Mouse (Mus musculus) left cerebral cortex, adult 2 months (tissue): ENCODE data around the gene Plekhh2. TPM values are rescaled to one million over a fixed set of nuclear protein-coding genes. Genes with fewer than 3 reads are reported as not detected.

Experiments used
- DNase-seq, 2 experiments: peaks; one replicate each; pipeline ENCODE4 v3.0.0; 2021 to 2022; ENCODE audit warnings: low spot score in 2 of 2, mixed read lengths in 1 of 2; ENCODE audit errors: extremely low spot score in 1 of 2
- H3K27ac ChIP-seq: fragments of 200-600 bp; 2 replicates; pipeline ENCODE4 v1.8.1; 2022
- H3K4me3 ChIP-seq: fragments of 200-600 bp; 2 replicates; pipeline ENCODE4 v1.8.1; 2022
- CTCF ChIP-seq: fragments of 200-600 bp; IDR thresholded peaks from 2 replicates; pipeline ENCODE4 v1.8.1; 2022; ENCODE audit warnings: antibody characterized with exemption, mild to moderate bottlenecking, moderate library complexity
- intact Hi-C: fragments of 180-260 bp; cut with DNase I; formaldehyde crosslinking; loops from one replicate; pipeline ENCODE4 v1.15.1; 2025
- total RNA-seq, 2 experiments: library from RNA; stranded (reverse); gene quantifications; 2 replicates each; pipeline ENCODE4 v1.2.3; 2021

The Plekhh2 gene
- total RNA-seq, 2 experiments from 2014 or later: 7.3 to 7.9 TPM

GRCm38 (mm10) chr17:84657422-84657732 is 145.7 kb downstream of the Plekhh2 start:
- DNase-seq: no peak
- H3K4me3 ChIP-seq: no peak overlapping the region
- intact Hi-C loops: no loop called here
- no peak for TF ChIP-seq CTCF
- no peak overlapping the region for H3K27ac ChIP-seq

- H3K4me3 ChIP-seq: no peak overlapping the region
- no peak overlapping the region for H3K27ac ChIP-seq
- intact Hi-C loops: no loop called here
- no peak for DNase-seq
- TF ChIP-seq CTCF: no peak
Observed at GRCm38 (mm10) chr17:84657782-84658181, 146.1 kb downstream of the Plekhh2 start.

DNA sequence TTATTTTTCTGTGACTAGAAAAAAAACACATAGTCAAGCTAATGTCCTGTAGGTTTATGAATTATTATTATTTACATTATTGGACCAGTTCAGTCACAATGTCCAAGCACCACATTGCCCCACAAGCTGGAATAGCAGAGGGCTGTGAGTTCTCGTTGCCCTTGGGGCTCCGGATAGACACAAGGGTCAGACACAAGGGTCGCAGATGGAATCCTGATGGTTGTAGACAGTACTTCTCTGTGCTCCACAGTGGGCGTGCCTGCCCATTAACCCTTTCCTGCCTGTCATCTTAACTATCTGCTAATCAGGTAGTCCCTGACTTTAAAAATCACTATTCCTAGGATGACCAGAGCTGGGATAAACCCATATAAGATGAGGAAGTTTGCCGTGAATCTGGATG is 146.5 kb downstream of the Plekhh2 start:
- no peak for TF ChIP-seq CTCF
- DNase-seq: no peak
- Histone ChIP-seq H3K4me3 (no peak overlapping the region), H3K27ac (no peak overlapping the region)
- intact Hi-C loops: no loop called here

GRCm38 (mm10) chr17:84658951-84659350 is 147.3 kb downstream of the Plekhh2 start:
- Histone ChIP-seq H3K27ac (no peak overlapping the region), H3K4me3 (no peak overlapping the region)
- TF ChIP-seq CTCF: no peak
- intact Hi-C loops: no loop called here
- DNase-seq: no peak

DNA sequence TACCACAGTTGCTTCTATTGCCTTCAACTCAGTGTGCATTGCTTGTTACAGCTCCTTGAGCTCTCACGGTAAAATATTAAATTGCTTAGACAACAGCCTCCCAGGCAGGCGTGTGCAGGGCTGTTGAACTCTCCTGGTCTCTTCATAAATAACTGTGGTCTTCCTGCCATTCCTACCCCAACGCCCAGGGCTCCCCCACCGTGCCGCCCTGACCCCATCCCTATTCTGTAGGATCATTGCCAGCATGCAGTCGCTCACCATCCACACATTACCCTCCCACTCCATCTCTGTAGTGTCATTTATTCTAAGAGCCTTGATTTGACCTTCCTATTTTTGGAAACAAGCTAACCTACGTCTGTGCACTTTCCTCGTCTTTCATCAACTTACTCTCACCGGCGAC is 153.4 kb downstream of the Plekhh2 start:
- H3K27ac ChIP-seq: no peak overlapping the region
- intact Hi-C loops: no loop called here
- no peak for TF ChIP-seq CTCF
- DNase-seq: no peak
- H3K4me3 ChIP-seq: no peak overlapping the region

DNA sequence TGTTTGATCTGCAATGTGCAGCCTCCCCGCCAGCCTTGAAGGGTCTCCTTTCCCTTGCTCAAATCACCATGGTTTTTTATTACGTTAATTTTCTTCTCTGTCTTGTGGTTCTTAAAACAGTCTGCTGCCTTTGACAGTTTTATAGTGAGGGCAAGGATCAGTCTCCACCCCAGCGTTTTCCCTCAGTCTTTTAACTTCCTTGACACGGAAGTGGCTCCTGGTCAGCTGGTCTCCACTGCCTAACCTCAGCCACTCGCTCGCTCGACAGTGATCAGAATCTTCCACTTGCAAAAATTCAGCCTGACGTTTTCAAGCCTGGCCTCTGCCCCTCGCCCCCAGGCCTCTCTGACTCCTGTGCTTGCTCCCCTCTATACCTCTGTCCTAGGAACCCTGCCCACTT is 154.0 kb downstream of the Plekhh2 start:
- intact Hi-C loops: no loop called here
- Histone ChIP-seq H3K27ac (no peak overlapping the region), H3K4me3 (no peak overlapping the region)
- DNase-seq: no peak
- TF ChIP-seq CTCF: no peak

DNA sequence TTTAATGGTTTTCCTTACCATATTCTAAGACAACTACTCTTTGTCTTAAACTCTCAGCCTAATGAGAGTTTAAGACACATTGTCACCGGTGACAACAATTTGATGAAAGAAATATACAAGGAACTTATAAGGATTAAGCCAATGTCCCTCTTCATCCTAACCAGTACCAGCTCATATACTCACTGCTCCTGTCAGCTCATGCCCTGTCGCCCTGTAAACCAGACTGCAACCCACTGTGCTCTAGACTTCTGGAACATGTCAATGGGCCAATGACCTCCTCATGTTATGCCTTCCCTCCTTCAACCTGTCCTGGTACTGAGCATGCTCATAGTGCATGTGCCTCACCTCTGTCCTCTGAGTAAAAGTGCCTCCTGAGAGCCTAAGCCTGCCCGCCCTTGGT is 156.2 kb downstream of the Plekhh2 start:
- Histone ChIP-seq H3K4me3 (no peak overlapping the region), H3K27ac (no peak overlapping the region)
- intact Hi-C loops: no loop called here
- TF ChIP-seq CTCF: no peak
- no peak for DNase-seq

Other genes with a start within 250 kb of the Plekhh2 start
- 10 to 100 TPM; 13.8 to 15.9 TPM for gene Thada, start 45.7 kb upstream of the Plekhh2 start, total RNA-seq
- 10 to 100 TPM; 19.4 to 23.5 TPM for gene Dync2li1, start 114.6 kb downstream of the Plekhh2 start, total RNA-seq
- not detected for gene Abcg8, start 164.4 kb downstream of the Plekhh2 start, total RNA-seq
- not detected for gene Abcg5, start 171.1 kb downstream of the Plekhh2 start, total RNA-seq